Mouse (Mus musculus): ENCODE data around the gene Trim56. TPM values are rescaled to one million over a fixed set of nuclear protein-coding genes. Genes with fewer than 3 reads are reported as not detected.
A peak's percentile ranks its signal among the peaks of the same experiment; 100 is the strongest.
"Not testable (repeated sequence)": the region's sequence is repeated elsewhere in the genome, so short reads cannot be mapped to it uniquely, and the experiment has no call there.

The Trim56 gene
- 9.3 and 11.2 TPM in 2 replicates for total RNA-seq (2014; rRNA removed)
- 4.3 and 5.7 TPM in 2 replicates for polyA plus RNA-seq (2012; rRNA removed)

DNA sequence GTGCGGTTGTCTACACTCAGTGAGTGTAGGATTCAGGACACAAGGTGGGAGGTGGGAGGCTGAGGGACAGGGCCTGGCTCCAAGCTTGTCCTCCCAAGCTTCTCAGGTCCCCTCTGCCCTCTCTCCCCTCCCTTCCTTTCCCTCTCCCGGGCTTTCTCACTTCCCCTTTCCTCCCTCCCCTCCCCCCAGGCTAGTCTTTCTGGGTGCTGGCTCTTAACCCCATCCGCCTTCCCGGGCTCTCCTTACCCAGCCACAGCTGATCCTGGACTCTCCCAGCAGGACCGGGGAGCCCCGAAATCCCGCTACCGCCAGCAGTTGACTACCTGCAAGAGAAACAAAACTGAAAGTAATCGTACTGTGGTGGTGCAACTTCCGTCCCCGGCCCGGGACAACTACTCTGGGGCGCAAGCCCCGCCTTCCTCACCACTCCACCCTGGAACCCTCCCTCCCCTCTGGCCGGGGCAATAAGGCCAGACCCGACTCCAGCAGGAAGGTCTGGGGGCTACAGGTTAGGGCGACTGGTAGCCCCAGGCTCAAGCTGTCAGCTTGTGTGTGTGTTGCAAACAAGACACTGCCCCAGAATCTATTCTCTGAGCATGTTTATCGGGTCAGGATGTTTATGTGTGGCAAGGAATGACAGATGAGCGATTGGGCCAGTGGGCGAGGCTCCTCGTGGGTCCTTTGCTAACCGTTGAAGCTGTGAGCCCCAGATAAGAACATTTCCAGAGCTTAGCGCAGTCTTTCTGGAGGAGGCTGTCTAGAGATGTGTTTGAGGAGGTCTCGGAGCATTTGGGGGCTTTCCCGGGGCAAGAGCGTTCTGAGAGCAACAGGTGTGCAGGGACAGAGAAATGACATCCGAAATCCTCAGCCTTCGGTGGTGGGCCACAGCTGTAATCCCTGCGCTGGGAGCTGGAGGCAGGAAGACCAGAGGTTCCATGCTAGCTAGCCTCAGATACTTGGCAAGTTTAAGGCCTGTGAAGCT lies at the start of gene Trim56:
Trim56 (minus strand) TSS at position 344 of the 982 bp plus-strand sequence.
- peak; percentile 79 for DNase-seq (ENCODE audit: extremely low read depth, low read depth, low spot score)
- Histone ChIP-seq H3K4me1 (ENCODE audit: control insufficient read depth, insufficient read depth, low read length) (peaks cover 7% of the 10 kb centered on the region; the same call in 1 of the 2 replicates), H3K27ac (replicated peaks; ENCODE audit: insufficient read depth, low read depth, low read length) (peak within 1 kb of the TSS; percentile 87), H3K9ac (ENCODE audit: low read depth, low read length) (peak within 1 kb of the TSS; percentile 84), H3K27me3 (ENCODE audit: control insufficient read depth, insufficient read depth, low read length) (no peaks in the 10 kb centered on the region), H3K4me3 (ENCODE audit: insufficient read depth, low read depth, low read length) (peak within 1 kb of the TSS; percentile 88), H3K36me3 (ENCODE audit: control insufficient read depth, insufficient read depth, low read length) (peaks cover 2% of the 10 kb centered on the region; the same call in 1 of the 2 replicates), H3K79me2 (ENCODE audit: control insufficient read depth, insufficient read depth, low read length) (no peaks in the 10 kb centered on the region)
- WGBS, result 10% methylated on average over 29 of the region's 29 CpGs
- 0 out of 2 replicates have a peak, but pooled peaks have one; percentile 29 for TF ChIP-seq POLR2A (IDR thresholded peaks at IDR 0.05; ENCODE audit: extremely low read depth, insufficient read depth, low read length)
- TF ChIP-seq CTCF (IDR thresholded peaks at IDR 0.05; ENCODE audit: low read depth, low read length), result 0 out of 2 replicates have a peak, but pooled peaks have one; percentile 12

DNA sequence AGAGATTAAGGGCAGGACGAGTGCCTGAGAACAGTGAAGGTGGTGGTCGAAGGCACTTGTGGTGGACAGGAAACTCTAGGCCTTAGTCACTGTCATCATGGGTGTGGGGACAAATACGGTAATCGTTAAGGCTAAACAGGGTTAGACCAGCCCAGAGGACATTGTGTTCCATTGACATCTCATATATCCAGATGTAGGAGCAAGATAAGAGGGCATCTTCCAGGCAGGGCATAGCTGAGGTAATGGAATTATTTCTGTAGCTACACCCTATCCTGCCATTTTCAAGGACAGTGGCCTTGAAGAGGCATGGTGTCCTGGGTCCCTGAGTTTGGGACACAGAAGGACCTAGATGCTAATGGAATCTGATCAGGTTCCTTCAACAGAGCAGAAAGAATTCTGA lies 45.8 kb upstream of the Trim56 start:
- H3K4me3 ChIP-seq (ENCODE audit: insufficient read depth, low read depth, low read length), result no peak overlapping the region

DNA sequence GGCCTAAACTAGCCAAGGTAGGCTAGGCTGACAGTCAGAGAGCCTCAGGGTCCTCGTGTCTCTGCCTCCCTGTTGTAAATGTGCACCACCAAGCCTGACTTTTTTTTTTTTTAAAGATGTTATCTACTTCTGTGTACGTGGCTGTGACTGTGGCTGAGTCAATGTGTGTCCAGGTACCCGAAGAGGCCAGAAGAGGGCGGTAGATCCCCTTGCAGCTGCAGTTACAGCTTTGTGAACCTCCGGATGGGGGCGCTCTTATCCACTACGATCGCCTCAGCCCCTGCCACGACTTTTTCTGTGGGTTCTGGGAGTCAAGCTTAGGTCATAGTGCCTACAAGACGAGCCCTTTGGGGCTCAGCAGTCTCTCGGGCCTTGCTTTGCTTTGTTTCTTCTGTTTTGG lies 43.5 kb upstream of the Trim56 start:
- Histone ChIP-seq H3K36me3 (ENCODE audit: control insufficient read depth, insufficient read depth, low read length) (no peaks in the 10 kb centered on the region), H3K79me2 (ENCODE audit: control insufficient read depth, insufficient read depth, low read length) (no peaks in the 10 kb centered on the region), H3K9ac (ENCODE audit: low read depth, low read length) (no peak overlapping the region), H3K27ac (replicated peaks; ENCODE audit: insufficient read depth, low read depth, low read length) (no peak overlapping the region), H3K4me1 (ENCODE audit: control insufficient read depth, insufficient read depth, low read length) (no peaks in the 10 kb centered on the region), H3K27me3 (ENCODE audit: control insufficient read depth, insufficient read depth, low read length) (0 out of 2 replicates have a peak, but pooled peaks cover 2% of the 10 kb centered on the region), H3K4me3 (ENCODE audit: insufficient read depth, low read depth, low read length) (no peak overlapping the region)
- 28% methylated on average over 11 of the region's 11 CpGs for WGBS
- DNase-seq (ENCODE audit: extremely low read depth, low read depth, low spot score), result no peak
- TF ChIP-seq CTCF (IDR thresholded peaks at IDR 0.05; ENCODE audit: low read depth, low read length) (peak; percentile 60), POLR2A (IDR thresholded peaks at IDR 0.05; ENCODE audit: extremely low read depth, insufficient read depth, low read length) (no peak)

More for the DNA sequence above, 45.8 kb upstream of the Trim56 start:
- H3K4me1 ChIP-seq (ENCODE audit: control insufficient read depth, insufficient read depth, low read length), result no peaks in the 10 kb centered on the region
- WGBS, result 75% methylated on average over 4 of the region's 4 CpGs
- H3K79me2 ChIP-seq (ENCODE audit: control insufficient read depth, insufficient read depth, low read length), result no peaks in the 10 kb centered on the region
- no peak for DNase-seq (ENCODE audit: extremely low read depth, low read depth, low spot score)
- no peak overlapping the region for H3K9ac ChIP-seq (ENCODE audit: low read depth, low read length)
- H3K27me3 ChIP-seq (ENCODE audit: control insufficient read depth, insufficient read depth, low read length), result 0 out of 2 replicates have a peak, but pooled peaks cover 2% of the 10 kb centered on the region
- no peaks in the 10 kb centered on the region for H3K36me3 ChIP-seq (ENCODE audit: control insufficient read depth, insufficient read depth, low read length)
- no peak overlapping the region for H3K27ac ChIP-seq (replicated peaks; ENCODE audit: insufficient read depth, low read depth, low read length)
- TF ChIP-seq CTCF (IDR thresholded peaks at IDR 0.05; ENCODE audit: low read depth, low read length) (no peak), POLR2A (IDR thresholded peaks at IDR 0.05; ENCODE audit: extremely low read depth, insufficient read depth, low read length) (no peak)

DNA sequence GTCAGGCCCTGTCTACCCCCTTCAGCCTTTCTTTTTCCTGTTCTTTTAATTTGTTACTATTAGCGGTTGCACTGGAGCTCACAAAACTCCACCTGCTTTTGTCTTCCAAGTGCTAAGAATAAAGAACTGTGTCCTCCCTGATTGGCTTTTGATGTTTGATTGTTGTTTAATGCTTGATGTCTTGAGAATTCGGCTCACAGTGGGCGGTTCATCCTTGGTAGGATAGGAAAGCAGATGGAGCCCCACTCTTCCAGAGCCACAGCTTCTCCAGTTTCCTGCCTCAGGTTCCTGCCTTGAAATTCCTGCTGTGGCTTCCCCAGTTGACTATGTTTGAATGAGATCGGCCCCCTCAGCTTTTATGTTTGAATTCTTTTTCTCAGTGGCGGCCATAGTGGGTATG lies 37.3 kb upstream of the Trim56 start:
- WGBS, result 91% methylated on average over 5 of the region's 5 CpGs
- Histone ChIP-seq H3K27me3 (ENCODE audit: control insufficient read depth, insufficient read depth, low read length) (no peaks in the 10 kb centered on the region), H3K4me1 (ENCODE audit: control insufficient read depth, insufficient read depth, low read length) (no peaks in the 10 kb centered on the region), H3K4me3 (ENCODE audit: insufficient read depth, low read depth, low read length) (no peak overlapping the region), H3K79me2 (ENCODE audit: control insufficient read depth, insufficient read depth, low read length) (no peaks in the 10 kb centered on the region), H3K36me3 (ENCODE audit: control insufficient read depth, insufficient read depth, low read length) (no peaks in the 10 kb centered on the region), H3K27ac (replicated peaks; ENCODE audit: insufficient read depth, low read depth, low read length) (no peak overlapping the region), H3K9ac (ENCODE audit: low read depth, low read length) (no peak overlapping the region)
- DNase-seq (ENCODE audit: extremely low read depth, low read depth, low spot score), result no peak
- no peak for TF ChIP-seq POLR2A (IDR thresholded peaks at IDR 0.05; ENCODE audit: extremely low read depth, insufficient read depth, low read length)
- TF ChIP-seq CTCF (IDR thresholded peaks at IDR 0.05; ENCODE audit: low read depth, low read length), result no peak

DNA sequence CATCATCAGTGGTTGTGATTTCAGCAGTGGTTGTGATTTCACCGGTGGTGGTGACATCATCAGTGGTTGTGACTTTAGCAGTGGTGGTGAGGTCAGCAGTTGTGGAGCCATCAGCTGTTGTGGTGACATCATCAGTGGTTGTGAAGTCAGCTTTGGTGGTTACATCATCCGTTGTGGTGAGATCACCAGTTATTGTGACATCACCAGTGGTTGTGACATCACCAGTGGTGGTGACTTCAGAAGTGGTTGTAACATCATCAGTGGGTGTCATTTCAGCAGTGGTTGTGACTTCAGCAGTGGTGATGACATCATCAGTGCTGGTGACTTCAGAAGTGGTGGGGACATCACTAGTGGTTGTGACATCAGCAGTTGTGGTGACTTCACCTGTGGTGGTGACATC lies 36.6 kb upstream of the Trim56 start:
- Histone ChIP-seq H3K27ac (replicated peaks; ENCODE audit: insufficient read depth, low read depth, low read length) (no peak overlapping the region), H3K27me3 (ENCODE audit: control insufficient read depth, insufficient read depth, low read length) (no peaks in the 10 kb centered on the region), H3K36me3 (ENCODE audit: control insufficient read depth, insufficient read depth, low read length) (no peaks in the 10 kb centered on the region), H3K9ac (ENCODE audit: low read depth, low read length) (no peak overlapping the region), H3K4me3 (ENCODE audit: insufficient read depth, low read depth, low read length) (no peak overlapping the region), H3K4me1 (ENCODE audit: control insufficient read depth, insufficient read depth, low read length) (no peaks in the 10 kb centered on the region), H3K79me2 (ENCODE audit: control insufficient read depth, insufficient read depth, low read length) (no peaks in the 10 kb centered on the region)
- TF ChIP-seq CTCF (IDR thresholded peaks at IDR 0.05; ENCODE audit: low read depth, low read length) (no peak), POLR2A (IDR thresholded peaks at IDR 0.05; ENCODE audit: extremely low read depth, insufficient read depth, low read length) (no peak)
- WGBS, result 54% methylated on average over 2 of the region's 2 CpGs
- peak; percentile 6 for DNase-seq (ENCODE audit: extremely low read depth, low read depth, low spot score)

DNA sequence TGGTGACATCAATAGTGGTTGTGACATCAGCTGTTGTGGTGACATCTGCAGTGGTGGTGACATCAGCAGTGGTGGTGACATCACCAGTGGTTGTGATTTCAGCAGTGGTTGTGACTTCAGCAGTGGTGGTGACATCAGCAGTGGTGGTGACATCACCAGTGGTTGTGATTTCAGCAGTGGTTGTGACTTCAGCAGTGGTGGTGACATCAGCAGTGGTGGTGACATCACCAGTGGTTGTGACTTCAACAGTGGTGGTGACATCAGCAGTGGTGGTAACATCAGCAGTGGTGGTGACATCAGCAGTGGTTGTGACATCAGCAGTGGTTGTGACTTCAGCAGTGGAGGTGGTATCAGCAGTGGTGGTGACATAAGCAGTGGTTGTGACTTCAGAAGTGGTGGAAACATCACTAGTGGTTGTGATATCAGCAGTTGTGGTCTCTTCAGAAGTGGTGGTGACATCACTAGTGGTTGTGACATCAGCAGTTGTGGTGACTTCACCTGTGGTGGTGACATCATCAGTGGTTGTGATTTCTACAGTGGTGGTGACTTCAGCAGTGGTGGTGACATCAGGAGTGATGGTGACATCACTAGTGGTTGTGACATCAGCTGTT lies 33.4 kb upstream of the Trim56 start, which contains the start of gene Muc3:
Muc3 (minus strand) TSS at position 51 of the 611 bp plus-strand sequence.
- H3K79me2 ChIP-seq (ENCODE audit: control insufficient read depth, insufficient read depth, low read length); DNase-seq (ENCODE audit: extremely low read depth, low read depth, low spot score); H3K9ac ChIP-seq (ENCODE audit: low read depth, low read length); H3K27me3 ChIP-seq (ENCODE audit: control insufficient read depth, insufficient read depth, low read length); H3K4me3 ChIP-seq (ENCODE audit: insufficient read depth, low read depth, low read length); H3K27ac ChIP-seq (replicated peaks; ENCODE audit: insufficient read depth, low read depth, low read length); H3K36me3 ChIP-seq (ENCODE audit: control insufficient read depth, insufficient read depth, low read length); H3K4me1 ChIP-seq (ENCODE audit: control insufficient read depth, insufficient read depth, low read length): not testable (repeated sequence)
